Mouse (Mus musculus) Patski (cell line): ENCODE data around the gene Slc2a4. TPM values are rescaled to one million over a fixed set of nuclear protein-coding genes. Genes with fewer than 3 reads are reported as not detected.

Experiments used
- ATAC-seq: fragments of 100-300 bp; one replicate; pipeline ENCODE4 v1.8.0; 2021
- CTCF ChIA-PET: fragments of 350-600 bp; sonication (Branson Sonifier 250); formaldehyde crosslinking; loops from one replicate; lab custom pipeline; 2022; ENCODE audit warnings: inconsistent platforms; lab: Charles Lee
- POLR2A ChIA-PET: fragments of 350-600 bp; sonication (Branson Sonifier 250); formaldehyde crosslinking; loops from one replicate; lab custom pipeline; 2022; ENCODE audit warnings: antibody characterized with exemption, inconsistent platforms; lab: Charles Lee
- DNase-seq: peaks from one replicate; pipeline ENCODE4 v3.0.0-alpha.2; 2011; ENCODE audit warnings: low read depth, low spot score
- H3K27me3 ChIP-seq: fragments of 371-371 bp; one replicate; pipeline ENCODE4 v1.5.1; 2021
- CTCF ChIP-seq: fragments of 100-300 bp; IDR thresholded peaks from one replicate; pipeline ENCODE4 v1.5.1; 2021
- in situ Hi-C: fragments of 300-500 bp; cut with MboI; formaldehyde crosslinking; loops from 3 replicates; pipeline ENCODE4 v1.11.1; 2018; ENCODE audit warnings: low pct_unique_long_range_greater_than_20kb, mixed read lengths
- polyA plus RNA-seq: library from polyadenylated mRNA; unstranded; gene quantifications from one replicate; pipeline ENCODE4 v1.2.3, GENCODE M21; 2021

The Slc2a4 gene
- polyA plus RNA-seq, 1 experiment from 2014 or later: 0.13 TPM

DNA sequence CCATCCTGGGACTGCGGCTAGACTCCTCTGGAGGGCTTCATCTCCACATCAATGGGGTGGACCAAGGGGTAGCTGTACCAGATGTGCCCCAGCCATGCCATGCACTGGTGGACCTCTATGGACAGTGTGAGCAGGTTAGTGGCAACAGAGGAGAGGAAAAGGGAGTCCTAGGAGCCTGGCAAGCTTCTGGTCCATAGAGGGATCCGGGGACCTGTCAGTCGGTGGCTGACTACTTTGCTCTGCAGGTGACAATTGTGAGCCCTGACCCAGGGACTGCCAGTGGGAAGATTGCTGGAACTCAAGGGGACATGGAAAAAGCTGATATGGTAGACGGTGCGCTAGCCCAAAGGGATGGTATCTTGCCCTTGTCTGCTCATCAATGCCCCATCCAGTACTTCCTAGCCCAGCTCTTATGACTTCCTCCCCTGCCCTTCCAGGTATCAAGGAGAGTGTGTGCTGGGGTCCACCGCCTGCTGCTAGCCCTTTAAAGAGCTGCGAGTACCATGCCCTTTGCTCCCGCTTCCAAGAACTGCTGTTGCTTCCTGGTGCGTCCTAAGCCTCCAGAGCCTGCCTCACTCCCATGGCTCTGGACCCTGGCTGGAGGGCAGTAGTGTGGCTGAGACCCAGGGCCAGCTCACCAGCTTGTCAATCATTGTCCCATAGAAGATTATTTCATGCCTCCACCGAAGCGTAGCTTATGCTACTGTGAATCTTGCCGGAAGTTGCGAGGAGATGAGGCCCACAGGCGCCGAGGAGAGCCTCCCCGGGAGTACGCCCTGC lies 37.0 kb downstream of the Slc2a4 start:
- CTCF ChIA-PET: no interaction called here
- POLR2A ChIA-PET: interaction anchor here (1.5 kb wide), 1 partner anchor 10 kb away, joined by 3 read pairs; the partner anchor contains the start of genes 2810408A11Rik and Neurl4
- ATAC-seq: no peak

DNA sequence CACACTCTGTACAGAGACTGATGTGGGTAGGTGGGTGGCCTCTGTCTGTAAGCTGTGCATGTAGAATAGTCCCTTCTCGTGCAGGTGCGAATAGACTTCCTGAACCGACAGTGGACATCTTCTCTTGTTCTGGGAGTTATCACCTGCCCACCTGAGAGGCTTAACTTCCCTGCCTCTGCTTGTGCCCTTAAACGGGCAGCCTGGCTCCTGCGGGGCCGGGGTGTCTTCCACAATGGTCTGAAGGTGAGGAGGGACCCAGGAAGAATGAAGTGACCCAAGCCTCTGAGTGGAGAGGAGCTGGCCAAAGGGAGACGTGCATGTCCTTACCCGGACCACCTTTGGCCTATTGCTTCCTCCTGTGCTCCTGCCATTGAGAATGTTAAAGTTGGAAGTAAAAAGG lies 37.8 kb downstream of the Slc2a4 start:
- ATAC-seq (no peak), DNase-seq (no peak)
- no peak for TF ChIP-seq CTCF
- POLR2A ChIA-PET: interaction anchor here (1.5 kb wide), 1 partner anchor 10 kb away, joined by 3 read pairs; the partner anchor contains the start of genes 2810408A11Rik and Neurl4
- H3K27me3 ChIP-seq: no peaks in the 10 kb centered on the region
- CTCF ChIA-PET: no interaction called here
- in situ Hi-C loops: no loop called here

More for the DNA sequence above, 37.0 kb downstream of the Slc2a4 start:
- no peaks in the 10 kb centered on the region for H3K27me3 ChIP-seq
- DNase-seq: no peak
- TF ChIP-seq CTCF: no peak
- in situ Hi-C loops: no loop called here

DNA sequence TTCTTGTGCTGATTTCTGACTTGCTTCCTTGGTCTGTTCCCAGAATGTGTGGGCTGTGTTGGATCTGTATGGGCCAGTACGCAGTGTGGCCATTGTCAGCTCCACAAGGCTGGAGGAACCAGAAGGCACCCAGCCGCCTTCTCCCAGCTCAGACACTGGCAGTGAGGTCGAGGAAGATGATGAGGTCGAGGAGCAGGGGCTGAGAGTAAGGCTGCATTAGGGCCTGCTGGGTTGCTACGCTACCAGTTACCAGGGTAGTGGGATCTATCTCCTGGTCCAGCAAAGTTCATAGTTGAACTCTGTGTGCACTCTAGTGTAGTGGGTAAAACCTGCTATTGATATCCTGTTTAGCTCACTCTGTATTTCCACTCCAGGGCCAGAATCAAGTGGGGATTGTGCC lies 38.8 kb downstream of the Slc2a4 start:
- TF ChIP-seq CTCF: no peak
- H3K27me3 ChIP-seq: no peaks in the 10 kb centered on the region
- DNase-seq: no peak
- ATAC-seq: no peak
- in situ Hi-C loops: no loop called here
- ChIA-PET POLR2A (interaction anchor here (0.7 to 1.3 kb wide), 2 partner anchors 35 to 80 kb away, joined by 3 read pairs; no protein-coding TSS in a partner anchor), CTCF (interaction anchor here (0.9 to 1.2 kb wide), 2 partner anchors 10 to 26 kb away, joined by 3 read pairs; no protein-coding TSS in a partner anchor)

DNA sequence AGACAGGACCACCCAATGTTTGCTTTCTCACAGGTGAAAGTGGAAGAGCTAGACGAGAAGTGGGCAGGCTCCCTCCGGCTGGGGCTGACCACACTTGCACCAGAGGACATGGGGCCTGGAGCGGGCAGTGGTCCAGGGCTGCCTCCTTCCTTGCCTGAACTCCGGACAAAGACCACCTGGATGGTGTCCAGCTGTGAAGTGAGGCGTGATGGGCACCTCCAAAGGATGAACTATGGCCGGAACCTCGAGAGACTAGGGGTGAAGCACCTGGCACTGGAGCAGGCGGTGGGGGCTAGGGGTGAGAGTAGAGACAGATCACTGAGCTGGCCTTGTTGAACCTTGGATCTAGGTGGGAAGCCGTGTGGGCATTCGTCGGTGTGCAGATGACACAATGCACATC lies 39.3 kb downstream of the Slc2a4 start:
- ChIA-PET POLR2A (interaction anchor here (0.7 to 1.3 kb wide), 2 partner anchors 34 to 80 kb away, joined by 3 read pairs; no protein-coding TSS in a partner anchor), CTCF (interaction anchor here (0.9 to 1.2 kb wide), 2 partner anchors 11 to 25 kb away, joined by 3 read pairs; no protein-coding TSS in a partner anchor)
- no peak for TF ChIP-seq CTCF
- in situ Hi-C loops: no loop called here
- ATAC-seq (no peak), DNase-seq (no peak)
- no peaks in the 10 kb centered on the region for H3K27me3 ChIP-seq

DNA sequence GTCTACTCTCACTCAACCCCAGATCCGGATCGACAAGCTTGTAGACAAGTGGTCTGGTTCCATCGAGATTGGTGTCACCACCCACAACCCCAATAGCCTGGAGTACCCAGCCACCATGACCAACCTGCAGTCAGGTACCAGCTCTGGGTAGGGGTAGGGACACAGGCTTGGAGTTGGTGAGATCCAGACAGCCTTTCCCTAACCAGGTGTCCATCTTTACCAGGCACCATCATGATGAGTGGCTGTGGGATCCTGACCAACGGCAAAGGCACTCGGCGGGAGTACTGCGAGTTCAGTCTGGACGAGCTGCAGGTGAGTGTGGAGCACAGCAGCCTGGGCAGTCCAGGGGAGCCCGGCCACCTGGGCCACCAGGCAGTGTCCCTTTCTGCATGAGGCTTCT lies 43.7 kb downstream of the Slc2a4 start:
- no peak for ATAC-seq
- DNase-seq: no peak
- ChIA-PET CTCF (interaction anchor here (0.7 to 1.5 kb wide), 4 partner anchors 14 to 29 kb away, joined by 3 to 4 read pairs (median 3); no protein-coding TSS in a partner anchor), POLR2A (no interaction called here)
- no peak for TF ChIP-seq CTCF
- in situ Hi-C loops: no loop called here
- no peaks in the 10 kb centered on the region for H3K27me3 ChIP-seq

GRCm38 (mm10) chr11:69902972-69903371 lies 45.0 kb downstream of the Slc2a4 start:
- ATAC-seq (no peak), DNase-seq (no peak)
- TF ChIP-seq CTCF: no peak
- ChIA-PET POLR2A (interaction anchor here (0.8 kb wide), 1 partner anchor 37 kb away, joined by 3 read pairs; no protein-coding TSS in a partner anchor), CTCF (no interaction called here)
- in situ Hi-C loops: no loop called here
- H3K27me3 ChIP-seq: no peaks in the 10 kb centered on the region

DNA sequence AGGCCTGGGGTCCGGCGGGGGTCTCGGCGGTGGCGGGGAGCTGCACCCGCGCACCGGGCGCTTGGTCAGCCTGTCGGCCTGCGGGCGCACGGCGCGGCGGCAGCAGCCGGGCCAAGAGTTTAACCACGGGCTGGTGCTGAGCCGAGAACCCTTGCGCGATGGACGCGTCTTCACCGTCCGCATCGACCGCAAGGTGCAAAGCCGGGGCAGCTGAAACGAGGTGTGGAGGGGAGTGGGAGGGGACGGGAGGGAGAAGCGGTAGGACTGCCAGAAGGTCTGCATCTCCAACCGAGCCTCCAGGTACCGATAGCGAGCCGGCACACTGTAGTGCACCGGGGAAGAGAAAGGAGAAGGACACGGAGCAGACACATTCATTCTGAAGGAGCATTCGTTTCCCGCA lies 46.0 kb downstream of the Slc2a4 start:
- DNase-seq (no peak), ATAC-seq (no peak)
- H3K27me3 ChIP-seq: no peaks in the 10 kb centered on the region
- POLR2A ChIA-PET: interaction anchor here (1.5 to 2.8 kb wide), 2 partner anchors 21 to 220 kb away, joined by 3 to 16 read pairs; partner anchors contain the start of genes Kctd11 and Senp3
- TF ChIP-seq CTCF: no peak
- CTCF ChIA-PET: interaction anchor here (1.0 to 1.3 kb wide), 2 partner anchors 31 to 47 kb away, joined by 3 read pairs; no protein-coding TSS in a partner anchor
- in situ Hi-C loops: no loop called here

DNA sequence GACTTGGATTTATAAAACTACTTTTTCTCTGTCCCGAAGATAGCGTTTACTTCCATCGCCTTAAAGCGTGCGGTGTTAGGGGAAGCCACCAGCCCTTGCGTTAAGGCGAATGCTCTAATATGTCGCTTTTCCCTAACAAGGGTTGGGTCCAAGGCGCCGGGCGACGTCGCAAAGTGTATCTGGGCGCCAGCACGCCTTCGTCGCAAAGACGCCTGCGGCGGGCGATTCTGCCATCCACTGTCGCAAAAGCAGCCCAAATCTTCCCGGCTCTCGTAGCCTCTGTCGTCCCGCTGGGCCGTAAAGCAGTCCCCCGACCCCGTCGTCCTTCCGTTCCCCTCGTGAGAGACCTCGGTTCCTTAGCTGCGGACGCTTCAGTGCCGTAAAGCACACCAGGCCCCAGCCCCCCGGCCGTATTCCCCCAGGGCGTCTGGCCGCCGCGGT lies 46.6 kb downstream of the Slc2a4 start:
- H3K27me3 ChIP-seq: no peaks in the 10 kb centered on the region
- ATAC-seq (peak; percentile 28), DNase-seq (peak; percentile 94)
- no peak for TF ChIP-seq CTCF
- ChIA-PET CTCF (interaction anchor here (1.0 to 2.7 kb wide), 3 partner anchors 13 to 48 kb away, joined by 3 to 19 read pairs (median 3); no protein-coding TSS in a partner anchor), POLR2A (interaction anchor here (1.0 to 2.8 kb wide), 4 partner anchors 13 to 220 kb away, joined by 3 to 16 read pairs (median 6); partner anchors contain the start of genes Kctd11 and Senp3)
- in situ Hi-C loops: no loop called here

- in situ Hi-C loops: no loop called here
Measured at GRCm38 (mm10) chr11:69900471-69901405, 47.2 kb downstream of the Slc2a4 start, which contains the start of the genes 2810408A11Rik and Neurl4. Gene 2810408A11Rik, minus strand, starts transcription at chr11:69900987. Gene Neurl4, plus strand, starts transcription at chr11:69901072.

More at GRCm38 (mm10) chr11:69900471-69901405, 47.2 kb downstream of the Slc2a4 start, which contains the start of the genes 2810408A11Rik and Neurl4:
- no peak for TF ChIP-seq CTCF
- ChIA-PET CTCF (interaction anchor here (1.0 to 2.7 kb wide), 5 partner anchors 13 to 48 kb away, joined by 3 to 19 read pairs (median 3); partner anchors contain the start of gene Kctd11), POLR2A (interaction anchor here (0.7 to 2.8 kb wide), 8 partner anchors 10 to 219 kb away, joined by 3 to 16 read pairs (median 5); partner anchors contain the start of genes Kctd11, Phf23 and Senp3)
- DNase-seq (peak; percentile 84), ATAC-seq (peak; percentile 83)
- no peaks in the 10 kb centered on the region for H3K27me3 ChIP-seq
